Mouse (Mus musculus) erythroid progenitor cell, adult 5-6 weeks (primary cell): ENCODE results near the gene Mff. TPM values are rescaled to one million over a fixed set of nuclear protein-coding genes. Genes with fewer than 3 reads are reported as not detected.

Experiments used
- ATAC-seq: replicated peaks from 2 replicates; pipeline ENCODE4 v1.8.0; 2016; ENCODE audit warnings: moderate number of reproducible peaks, mild to moderate bottlenecking, moderate TSS enrichment, inconsistent platforms; ENCODE audit not compliant: poor library complexity, low FRiP score, severe bottlenecking
- total RNA-seq, 2 experiments: library from RNA; stranded (forward) in 1 of 2; stranded (reverse) in 1 of 2; fragments of 150-400 nt in 1 of 2; fragments of 186-747, 209-891 nt in 1 of 2; gene quantifications; 2 replicates each; pipeline versions ENCODE4 v1.2.3 to v1.2.4; 2015 to 2017; ENCODE audit warnings: low replicate concordance in 2 of 2

Gene Mff
- total RNA-seq (2015; ENCODE audit: low replicate concordance) (137 and 155 TPM in 2 replicates), total RNA-seq (2017; ENCODE audit: low replicate concordance) (71.2 and 78.5 TPM in 2 replicates)

DNA sequence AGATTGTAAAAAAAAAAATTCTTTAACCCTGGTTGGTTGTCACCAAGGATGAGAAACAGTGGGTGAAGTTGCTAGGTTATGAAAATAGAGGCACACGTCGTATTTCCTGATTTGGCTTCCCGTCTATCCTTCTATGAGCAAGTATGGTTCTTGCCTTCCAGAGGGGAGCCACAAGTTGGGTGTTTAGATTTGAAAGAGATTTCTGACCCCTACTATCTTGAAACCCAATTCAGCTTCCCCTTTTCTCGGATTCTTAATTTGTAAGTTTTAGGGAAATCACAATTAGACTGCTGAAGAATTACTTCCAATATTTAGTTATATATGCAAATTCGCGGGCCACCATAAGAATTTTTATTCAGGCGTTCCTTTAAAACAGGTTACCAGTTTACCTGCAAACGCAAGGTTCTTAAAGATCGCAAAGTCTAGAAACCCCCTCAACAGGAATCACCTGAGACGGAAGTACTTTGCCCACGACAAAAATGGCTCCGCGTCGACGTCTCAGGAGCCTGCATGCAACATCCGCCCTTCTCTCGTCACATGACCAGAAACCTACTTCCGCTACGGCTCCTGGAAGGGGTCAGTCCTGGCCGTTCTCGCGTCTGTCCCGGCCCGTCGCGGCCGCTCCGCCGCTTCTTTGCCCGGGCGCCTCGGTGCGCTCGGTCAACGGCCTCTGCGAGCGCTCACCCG is at the start of gene Mff:
Gene Mff, plus strand, starts transcription at position 552 of the 687 bp plus-strand sequence.
- ATAC-seq, result peak; percentile 94

DNA sequence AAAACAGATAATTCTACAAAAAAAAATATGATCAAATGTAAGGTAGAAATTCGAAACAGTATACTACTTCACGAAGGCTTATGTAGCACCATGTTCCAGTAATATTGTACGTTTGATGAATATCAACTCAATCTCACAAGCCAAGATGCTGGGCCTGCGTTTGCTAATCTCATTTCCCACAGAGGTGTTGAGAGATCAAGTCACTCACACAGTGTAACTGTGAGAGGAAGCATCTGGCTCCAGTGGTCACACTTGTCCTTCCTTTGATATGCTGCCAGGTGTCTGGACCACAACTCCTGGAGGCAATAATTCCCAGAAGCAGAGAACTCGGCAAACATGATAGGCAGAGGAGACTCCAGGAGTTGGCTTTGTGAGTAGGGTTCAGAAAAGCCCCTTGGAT is 38.4 kb upstream of the Mff start:
- no peak for ATAC-seq

DNA sequence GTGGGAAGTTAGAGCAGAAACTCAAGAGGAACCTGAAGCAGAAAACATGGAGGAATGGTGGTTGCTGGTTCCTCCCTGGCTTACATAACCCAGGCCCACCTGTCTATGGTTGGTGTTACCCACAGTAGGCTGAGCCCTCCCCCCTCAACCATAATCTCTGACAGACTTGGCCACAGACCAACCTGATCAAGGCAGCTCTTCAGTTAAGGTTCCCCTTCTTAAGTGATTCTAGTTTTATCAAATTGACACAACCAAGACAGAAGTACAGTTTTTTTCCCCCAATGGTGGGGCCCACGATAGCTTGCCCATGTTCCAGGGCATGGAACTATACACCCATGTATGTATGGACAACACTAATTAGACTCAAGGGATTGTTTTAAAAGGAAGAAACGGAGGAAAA is 37.8 kb upstream of the Mff start:
- no peak for ATAC-seq

DNA sequence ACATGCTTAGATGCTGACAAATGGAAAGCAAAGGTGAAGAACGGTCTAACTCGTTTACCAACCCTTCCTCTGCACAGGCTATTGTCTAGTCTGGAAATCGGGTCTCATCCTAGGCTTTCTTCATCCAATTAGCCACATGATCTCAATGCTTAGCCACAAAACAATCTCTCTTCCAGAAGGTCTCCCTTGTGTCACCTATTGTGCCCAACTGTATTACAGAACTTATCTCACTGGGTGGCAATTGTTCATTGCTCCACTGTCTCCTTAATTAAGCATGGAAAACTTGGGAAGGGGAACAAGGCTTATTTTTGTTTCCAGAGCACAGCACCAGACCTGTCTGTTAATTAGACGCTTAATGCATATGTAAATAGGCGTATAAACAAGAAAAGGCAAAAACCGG is 36.8 kb upstream of the Mff start:
- ATAC-seq, result no peak

DNA sequence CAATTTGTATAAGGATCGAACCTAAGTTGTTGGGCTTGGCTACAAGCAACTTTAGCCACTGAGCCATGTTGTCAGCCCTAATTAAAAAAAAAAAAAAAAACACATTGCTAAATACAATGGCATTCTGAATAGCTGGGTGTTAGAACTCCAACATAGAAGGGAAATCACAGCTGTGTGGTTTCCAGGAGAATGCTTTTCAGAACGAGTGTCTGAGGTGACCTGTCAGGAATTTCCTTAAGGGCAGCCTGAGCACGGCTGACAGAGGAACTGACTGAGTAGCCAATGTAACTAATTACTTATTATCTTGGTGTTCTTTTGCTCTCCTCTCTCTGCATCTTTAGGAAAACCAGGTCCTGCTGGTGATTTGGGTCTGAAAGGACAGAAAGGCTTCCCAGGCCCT is 28.8 kb upstream of the Mff start:
- no peak for ATAC-seq

DNA sequence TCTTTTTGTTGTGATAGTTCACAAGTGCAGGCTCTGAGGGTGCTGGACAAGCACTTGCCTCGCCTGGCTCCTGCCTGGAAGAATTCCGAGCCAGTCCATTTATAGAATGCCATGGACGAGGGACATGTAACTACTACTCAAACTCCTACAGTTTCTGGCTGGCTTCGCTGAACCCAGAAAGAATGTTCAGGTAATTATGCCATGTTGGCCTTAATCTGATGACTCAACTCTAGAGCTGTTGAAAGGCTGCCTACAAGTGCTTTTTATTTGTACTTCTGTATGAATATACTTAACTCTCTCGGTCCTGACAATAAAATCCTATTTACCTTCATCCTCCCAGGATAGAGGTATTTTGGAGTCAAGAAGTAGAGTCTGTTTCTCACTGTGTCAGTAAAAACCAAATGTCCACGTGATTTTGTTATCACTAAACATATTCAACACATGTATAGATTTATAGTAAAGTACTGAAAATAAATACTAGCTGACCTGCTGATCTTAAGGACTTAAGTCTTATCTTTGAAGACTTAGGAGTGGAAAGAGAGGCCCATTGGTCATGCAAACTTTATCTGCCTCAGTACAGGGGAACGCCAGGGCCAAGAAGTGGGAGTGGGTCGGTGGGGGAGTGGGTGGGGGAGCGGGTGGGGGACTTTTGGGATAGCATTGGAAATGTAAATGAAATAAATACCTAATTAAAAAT is 6.7 kb upstream of the Mff start:
- no peak for ATAC-seq

DNA sequence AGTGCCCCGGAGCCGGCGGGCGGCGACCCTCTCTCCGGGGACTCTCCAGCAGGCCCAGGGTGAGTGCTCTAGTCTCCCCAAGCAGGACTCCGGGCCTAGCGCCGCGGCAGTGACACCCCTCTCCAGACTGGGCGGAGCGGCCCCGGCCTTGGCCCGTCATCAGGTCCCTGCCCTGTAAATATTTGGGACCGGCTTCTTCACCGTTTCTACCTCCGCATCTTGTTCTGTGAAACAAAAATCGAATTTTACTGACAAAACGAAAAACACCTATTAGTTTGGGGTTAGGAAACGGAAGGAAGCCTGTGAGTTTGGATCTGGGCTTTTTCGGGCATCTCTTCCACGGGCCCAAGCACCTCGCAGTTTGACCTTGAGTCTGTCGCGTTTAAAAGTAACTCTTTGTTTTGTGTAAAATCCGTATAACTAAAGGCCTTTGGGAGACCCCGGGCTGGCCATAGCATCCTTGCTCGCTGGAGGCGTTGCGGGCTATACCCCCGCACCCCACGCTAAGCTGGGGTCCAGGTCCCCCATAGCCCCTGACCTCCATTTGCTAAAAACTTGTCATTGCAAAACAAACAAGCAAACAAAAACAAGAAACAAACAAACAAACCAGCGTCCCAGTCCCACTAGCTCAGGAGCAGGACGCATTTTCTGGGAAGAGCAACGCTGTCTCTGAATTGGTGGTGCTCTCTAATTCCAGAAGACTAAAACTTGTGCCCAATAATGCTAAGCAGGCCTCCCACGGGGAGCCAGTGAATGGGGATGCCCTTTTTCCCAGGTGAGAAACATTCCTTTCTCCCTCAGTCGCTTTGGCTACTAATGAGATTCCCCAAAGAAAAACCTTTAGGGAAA is 560 bp downstream of the Mff start:
- ATAC-seq, result peak; percentile 86

DNA sequence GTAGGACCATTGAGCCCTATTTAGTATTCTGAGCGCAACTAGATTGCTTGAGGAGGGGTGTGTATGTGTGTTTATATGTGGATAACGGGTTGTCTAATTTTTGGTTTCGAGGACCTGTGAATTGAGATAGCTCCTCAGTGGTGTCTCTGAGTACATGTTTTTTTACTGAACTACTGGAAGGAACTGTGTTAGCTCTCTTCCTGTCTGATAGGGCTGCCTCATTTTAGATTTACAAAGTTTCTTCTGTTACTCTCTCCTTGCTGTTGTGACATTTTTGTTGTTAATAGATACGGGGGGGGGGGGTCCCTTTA is 1.1 kb downstream of the Mff start:
- peak; percentile 62 for ATAC-seq

DNA sequence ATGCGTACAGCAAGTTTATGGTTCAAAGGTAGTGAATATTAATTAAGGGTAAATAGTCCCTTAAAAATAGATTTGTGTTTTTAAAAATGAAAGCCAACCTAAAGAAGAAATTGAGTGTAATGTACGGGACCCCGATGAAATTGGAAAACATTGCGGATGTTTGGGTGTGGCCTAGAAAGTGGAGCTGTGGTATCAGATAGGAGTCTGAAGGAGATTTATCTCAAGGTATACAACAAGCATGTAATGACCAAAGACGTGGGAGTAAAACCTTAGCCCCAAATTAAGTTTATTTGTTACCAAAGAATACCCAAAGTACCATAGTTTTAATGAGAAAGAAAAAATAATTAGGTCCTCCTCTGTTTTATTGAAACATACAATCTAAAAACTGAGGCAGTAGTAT is 1.8 kb downstream of the Mff start:
- ATAC-seq, result no peak

DNA sequence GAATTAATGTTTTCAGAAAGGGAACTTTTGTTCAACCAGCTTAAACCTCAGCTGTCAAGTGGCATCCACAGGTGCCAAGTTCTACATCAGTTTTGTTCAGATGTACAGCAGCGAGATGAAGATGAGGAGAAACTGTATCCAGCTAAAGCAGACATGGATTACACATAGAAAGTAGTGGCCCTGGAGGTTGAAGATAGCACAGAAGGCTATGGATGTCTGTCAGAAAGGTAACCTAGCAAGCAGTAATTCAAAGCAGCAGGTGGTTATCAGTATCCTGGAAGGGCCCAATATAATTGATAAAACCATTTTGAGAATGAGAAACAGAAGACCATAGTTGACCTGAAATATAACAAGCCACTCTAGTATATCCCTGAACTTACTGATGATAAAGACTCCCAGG is 8.7 kb downstream of the Mff start:
- ATAC-seq, result no peak

DNA sequence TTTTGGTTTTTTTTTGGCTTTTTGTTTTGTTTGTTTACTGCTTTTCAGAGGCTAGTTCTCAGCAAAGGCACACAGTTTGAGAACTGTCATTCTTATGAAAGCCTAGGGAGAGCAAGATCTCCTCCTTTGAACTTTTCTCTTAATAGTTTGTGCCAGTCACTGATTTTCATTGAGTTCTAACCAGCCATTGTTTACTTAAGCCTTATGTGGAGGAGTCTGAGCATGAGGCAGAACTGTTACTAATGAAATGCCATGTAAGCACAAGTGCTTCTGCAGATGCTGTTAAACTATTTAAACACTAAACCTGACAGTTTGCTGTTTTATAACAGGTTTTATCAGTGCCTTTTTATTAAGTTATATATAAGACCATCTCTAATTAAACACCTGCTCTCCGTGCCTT is 13.4 kb downstream of the Mff start:
- no peak for ATAC-seq

DNA sequence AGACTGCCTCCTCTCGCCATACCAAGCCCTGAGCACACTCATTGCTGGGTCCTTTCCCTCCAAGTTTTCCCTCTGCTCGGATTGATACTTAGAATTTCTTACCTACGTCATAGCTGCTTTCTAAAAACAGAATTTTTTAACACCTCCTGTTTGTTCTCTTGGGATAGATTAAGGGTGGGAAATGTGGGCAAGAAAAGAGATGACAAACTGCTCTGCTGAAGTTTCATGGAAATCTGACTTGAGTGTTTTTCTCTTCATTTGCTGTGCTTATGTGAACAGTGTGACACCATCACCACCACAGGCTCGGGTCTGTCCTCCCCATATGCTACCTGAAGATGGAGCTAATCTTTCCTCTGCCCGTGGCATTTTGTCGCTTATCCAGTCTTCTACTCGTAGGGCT is 16.8 kb downstream of the Mff start:
- no peak for ATAC-seq

DNA sequence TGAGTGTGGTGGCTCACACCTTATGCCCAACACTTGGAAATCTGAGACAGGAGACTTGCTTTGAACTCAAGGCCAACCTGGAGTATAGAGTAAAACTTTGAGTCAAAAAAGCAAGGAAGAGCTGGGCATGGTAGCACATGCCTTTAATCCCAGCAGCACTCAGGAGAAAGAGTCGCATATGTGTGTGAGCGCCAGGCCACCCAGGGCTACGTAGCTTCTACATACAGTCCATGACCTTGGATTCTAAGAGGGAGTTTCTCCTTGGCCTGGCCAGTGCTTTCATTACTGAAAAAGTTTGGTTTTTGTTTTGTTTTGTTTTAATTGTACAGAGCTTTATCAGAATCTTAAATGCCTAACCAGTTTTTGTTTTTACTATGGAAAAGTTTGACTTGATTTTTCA is 19.3 kb downstream of the Mff start:
- no peak for ATAC-seq

DNA sequence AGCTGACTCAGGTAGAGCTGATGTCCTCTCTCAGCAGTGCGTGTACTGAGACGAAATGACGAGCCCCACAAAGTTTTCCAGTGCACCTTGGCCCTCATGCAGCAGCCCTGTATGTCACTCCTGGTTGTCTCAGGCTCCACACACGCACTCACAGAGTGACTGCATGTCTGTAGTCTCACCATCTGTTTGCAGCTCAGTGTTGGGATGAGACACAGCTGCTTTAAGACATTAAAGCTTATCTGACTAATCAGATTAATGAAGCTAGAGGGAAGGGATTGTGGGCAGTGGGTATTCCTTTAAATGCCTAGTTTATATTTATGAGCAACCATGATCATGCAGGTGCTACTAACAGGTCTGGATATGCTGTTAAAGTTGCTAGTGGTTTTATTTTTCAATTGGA is 21.7 kb downstream of the Mff start:
- ATAC-seq, result no peak

DNA sequence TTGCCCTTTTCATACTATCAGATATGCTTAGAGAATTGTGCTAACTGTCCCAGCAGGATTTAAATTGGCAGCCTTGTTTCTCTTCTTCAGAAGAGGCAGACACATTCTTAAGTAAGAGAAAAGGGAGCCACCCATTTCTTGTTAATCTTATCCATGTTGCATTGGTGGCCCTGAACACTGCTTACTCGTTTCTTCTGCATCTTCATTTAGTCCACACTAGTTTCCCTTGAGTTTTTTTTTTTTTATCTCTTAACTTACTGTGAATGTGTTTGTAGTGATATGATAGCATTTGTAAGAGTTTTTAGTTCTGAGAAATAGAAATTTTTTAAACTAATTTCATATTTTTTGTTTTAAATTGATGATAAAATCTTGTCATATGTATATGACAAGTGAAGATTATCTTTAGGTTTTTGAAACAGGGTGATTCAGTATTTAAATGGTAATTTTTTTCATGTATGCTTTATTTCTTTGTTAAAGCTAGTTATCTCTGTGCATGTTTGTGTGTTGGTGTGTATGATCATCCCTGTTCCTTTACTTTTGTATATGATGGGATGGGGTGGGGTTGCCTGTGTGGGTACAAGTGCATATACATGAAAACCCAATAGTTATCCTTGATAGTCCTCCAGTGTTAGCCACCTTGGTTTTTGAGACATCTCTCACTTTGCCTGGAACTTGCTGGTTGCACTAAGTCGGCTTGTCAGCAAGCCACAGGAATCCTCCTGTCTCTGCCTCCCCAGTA is 23.2 kb downstream of the Mff start:
- no peak for ATAC-seq

DNA sequence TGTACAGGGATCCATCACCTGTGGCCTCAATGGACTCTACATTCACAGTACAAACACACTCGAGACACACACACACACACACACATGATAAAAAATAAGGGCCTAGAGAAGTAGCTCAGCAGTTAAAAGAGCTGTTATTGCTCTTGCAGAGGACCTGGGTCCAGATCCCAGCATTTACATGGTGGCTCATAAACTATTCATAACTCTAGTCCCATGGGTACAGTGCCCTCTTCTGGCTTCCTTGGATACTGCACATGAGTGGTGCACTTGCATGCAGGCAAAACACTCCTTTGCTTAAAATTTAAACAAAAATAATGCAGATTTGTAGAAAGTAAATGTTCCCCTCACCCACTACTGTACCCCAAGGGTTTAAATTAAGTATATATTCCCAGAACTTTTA is 34.8 kb downstream of the Mff start:
- ATAC-seq, result peak; percentile 59; the same call in 1 of the 2 replicates

DNA sequence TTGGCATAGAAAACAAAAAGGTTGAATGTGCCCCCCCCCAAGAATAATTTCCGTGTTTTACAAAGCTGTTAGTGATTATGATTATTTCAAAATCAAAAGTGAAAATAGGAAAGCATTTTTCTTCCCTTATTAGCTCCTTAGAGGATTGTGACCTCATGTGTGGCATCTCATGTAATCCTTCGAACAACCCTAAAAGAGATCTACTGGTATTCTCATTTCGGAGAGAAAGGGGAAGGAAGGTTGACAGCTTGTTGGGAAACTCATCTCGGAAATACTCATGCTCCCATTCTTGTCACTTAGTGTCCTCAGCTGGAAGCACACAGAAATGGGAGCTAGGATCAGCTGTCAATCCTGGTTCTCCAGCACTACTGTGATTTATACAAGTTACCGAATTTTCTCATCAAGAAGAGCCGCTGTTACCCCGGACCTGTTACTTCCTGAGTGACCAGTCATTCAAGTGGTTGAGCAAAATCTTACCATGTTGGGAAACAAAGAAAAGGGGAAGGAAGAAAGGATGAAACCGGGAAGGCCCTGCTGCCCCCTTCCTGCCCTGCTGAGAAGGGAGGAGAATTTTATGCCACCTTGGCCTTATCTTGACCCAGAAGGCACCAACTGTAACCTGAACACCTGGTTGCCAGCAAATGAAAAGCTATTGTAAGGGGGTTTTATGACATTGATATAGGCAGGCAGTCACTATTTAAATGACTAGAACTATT is 36.9 kb downstream of the Mff start:
- no peak for ATAC-seq

DNA sequence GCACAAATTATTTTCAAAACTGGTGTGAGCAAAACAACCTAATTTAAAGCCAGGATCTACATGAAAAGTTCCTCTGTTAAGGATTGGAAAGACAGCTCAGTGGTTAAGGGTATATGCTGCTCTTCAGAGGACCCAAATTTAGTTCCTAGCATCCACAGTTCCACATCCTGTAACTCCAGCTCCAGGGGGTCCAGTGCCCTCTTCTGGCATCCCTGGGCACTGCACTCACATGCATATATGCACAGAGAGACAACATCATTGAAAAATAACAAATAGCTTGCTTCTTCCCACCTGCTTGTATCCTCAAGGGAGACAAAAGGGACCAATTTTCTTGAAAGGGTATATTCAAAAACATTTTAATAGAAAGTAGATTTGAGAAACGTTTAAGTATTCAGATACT is 37.6 kb downstream of the Mff start:
- no peak for ATAC-seq

DNA sequence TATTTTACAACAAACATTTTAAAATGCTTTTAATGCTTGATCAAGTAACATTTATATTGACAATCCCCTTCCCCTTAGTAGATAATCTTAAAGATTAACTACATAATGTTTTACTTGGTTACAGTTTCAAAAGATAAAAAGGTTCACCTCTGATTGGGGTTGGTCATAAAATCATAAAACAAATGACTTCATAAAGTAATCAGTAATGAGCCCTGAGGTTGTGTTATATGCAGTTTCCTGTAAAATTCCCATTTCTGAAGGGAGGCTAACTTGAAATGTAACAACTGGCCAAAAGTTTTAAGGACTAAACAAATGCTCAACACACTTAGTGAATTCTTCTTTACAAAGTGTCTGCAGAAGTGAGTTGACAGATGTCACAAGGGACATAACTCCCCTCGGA is 41.5 kb downstream of the Mff start:
- ATAC-seq, result no peak

DNA sequence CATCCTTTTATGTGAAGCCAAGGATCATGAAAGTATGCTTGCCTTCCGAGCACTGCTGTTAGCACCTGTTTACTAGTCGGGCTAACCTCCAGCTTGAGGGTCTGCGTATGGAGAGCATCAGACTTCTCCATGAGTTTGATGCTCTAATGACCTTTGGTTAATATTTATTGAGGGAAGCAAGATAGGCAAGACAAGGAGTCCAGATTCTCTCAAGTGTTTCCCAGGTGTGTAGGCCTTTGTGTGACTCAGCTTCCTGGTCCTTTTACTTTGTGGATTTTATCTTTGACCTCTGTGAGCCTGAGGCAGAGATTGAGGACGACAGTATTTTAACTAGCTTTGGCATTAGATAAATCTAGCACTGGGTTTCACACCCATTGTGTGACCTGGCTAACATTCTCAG is 42.0 kb downstream of the Mff start:
- ATAC-seq, result no peak
